Mouse (Mus musculus) kidney, postnatal 10 days (tissue): ENCODE measurements around the gene Hmga2.
"Not testable (repeated sequence)": the region's sequence is repeated elsewhere in the genome, so short reads cannot be mapped to it uniquely, and the experiment has no call there.

Source experiments
- DNase-seq: peaks from one replicate; pipeline ENCODE4 v3.0.0; 2021; ENCODE audit warnings: mixed read lengths

Hmga2 gene

GRCm38 (mm10) chr10:120339324-120339723 is 136.9 kb downstream of the Hmga2 start:
- no peak for DNase-seq

- DNase-seq = no peak
Measured at GRCm38 (mm10) chr10:120338841-120339240, 137.4 kb downstream of the Hmga2 start.

- not testable (repeated sequence) for DNase-seq
Measured at GRCm38 (mm10) chr10:120338431-120338830, 137.8 kb downstream of the Hmga2 start.

- no peak for DNase-seq
Measured at GRCm38 (mm10) chr10:120327946-120328345, 148.3 kb downstream of the Hmga2 start.

- no peak for DNase-seq
Measured at GRCm38 (mm10) chr10:120323584-120324203, 152.6 kb downstream of the Hmga2 start.

GRCm38 (mm10) chr10:120322815-120323214 is 153.5 kb downstream of the Hmga2 start:
- no peak for DNase-seq

GRCm38 (mm10) chr10:120319614-120320013 is 156.7 kb downstream of the Hmga2 start:
- no peak for DNase-seq
